In the genomic region with DNA sequence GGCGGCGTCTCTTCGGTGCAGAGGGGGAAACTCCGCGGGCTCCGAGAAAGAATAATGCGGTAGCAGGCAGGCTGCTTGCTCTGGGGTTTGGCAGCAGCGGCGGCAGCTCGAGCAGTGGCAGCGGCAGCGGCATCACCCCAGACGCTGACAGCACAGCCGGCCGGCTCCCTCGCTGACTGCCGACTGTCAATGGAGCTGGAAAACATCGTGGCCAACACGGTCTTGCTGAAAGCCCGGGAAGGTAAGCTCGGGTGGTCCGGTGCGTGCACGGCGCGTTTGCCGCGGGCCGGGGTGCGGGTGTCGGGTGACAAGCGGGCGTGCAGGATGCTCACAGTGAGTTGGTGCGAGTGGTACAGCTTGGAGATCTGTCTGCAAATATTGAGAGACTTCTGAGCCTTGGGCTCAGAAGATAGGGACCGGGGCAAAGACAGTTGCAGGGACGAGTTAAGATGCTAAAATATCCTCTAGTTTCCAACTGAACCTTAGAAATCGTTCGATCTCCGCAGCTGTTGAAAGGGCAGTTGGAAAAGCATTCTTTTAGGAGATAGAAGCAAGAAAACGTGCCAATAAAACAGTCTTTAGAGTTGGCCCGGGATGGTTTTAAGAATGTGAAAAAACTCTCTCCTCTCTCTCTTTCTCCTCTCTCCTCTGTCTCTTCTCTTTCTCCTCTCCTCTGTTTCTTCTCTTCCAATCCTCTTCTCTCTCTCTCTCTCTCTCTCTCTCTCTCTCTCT, we compare ENCODE assay signal across 8 mouse cellular contexts. TPM values are rescaled to one million over a fixed set of nuclear protein-coding genes. Genes with fewer than 3 reads are reported as not detected.
DNase-seq lines count a peak whose midpoint lies in the region; ATAC-seq and TF ChIP-seq lines count a peak whose summit lies in the region.

No protein-coding gene starts in this region.

- WGBS in lung, postnatal 0 days, result under 1% methylated on average over 41 of the region's 41 CpGs
- WGBS in bone marrow, adult 2 months, result under 1% methylated on average over 41 of the region's 41 CpGs
- WGBS in forebrain, embryonic 10.5 days, result under 1% methylated on average over 41 of the region's 41 CpGs
- WGBS in liver, embryonic 13.5 days (ENCODE audit: insufficient replicate concordance), result under 1% methylated on average over 41 of the region's 41 CpGs

- peak overlapping the region; percentile 95 for H3K27ac ChIP-seq in lung, postnatal 0 days (ENCODE audit: low read length)
- peak overlapping the region; percentile 63 for H3K27ac ChIP-seq in bone marrow, adult 2 months (ENCODE audit: control insufficient read depth, insufficient read depth, low read depth, low read length, poor library complexity)
- peak overlapping the region; percentile 99 for H3K27ac ChIP-seq in forebrain, embryonic 10.5 days
- peak overlapping the region; percentile 70 for H3K27ac ChIP-seq in liver, embryonic 13.5 days

- H3K9ac ChIP-seq in lung, postnatal 0 days (replicated peaks; ENCODE audit: low read depth), result peak overlapping the region; percentile 41; the same call in 1 of the 2 replicates
- H3K9ac ChIP-seq in liver, embryonic 13.5 days, result peak overlapping the region; percentile 99

- no peak for TF ChIP-seq EP300 in lung, postnatal 0 days (IDR thresholded peaks at IDR 0.05)

- intact Hi-C loops in heart, postnatal 36 days (cut with DNase I), result loop anchor here (1.0 to 5.0 kb wide), 2 partner anchors 56 to 107 kb away; no protein-coding TSS in a partner anchor

- H3K36me3 ChIP-seq in lung, postnatal 0 days (ENCODE audit: insufficient read depth, low read length), result no peaks in the 10 kb centered on the region
- no peaks in the 10 kb centered on the region for H3K36me3 ChIP-seq in forebrain, embryonic 10.5 days (replicated peaks)
- no peaks in the 10 kb centered on the region for H3K36me3 ChIP-seq in liver, embryonic 13.5 days

- no peak for TF ChIP-seq POLR2A in bone marrow, adult 2 months (IDR thresholded peaks at IDR 0.05; ENCODE audit: borderline replicate concordance, control insufficient read depth, low read depth, low read length)

- no peak for TF ChIP-seq CTCF in lung, postnatal 0 days (IDR thresholded peaks at IDR 0.05)
- TF ChIP-seq CTCF in bone marrow, adult 2 months (IDR thresholded peaks at IDR 0.05; ENCODE audit: control insufficient read depth, insufficient read depth, low read length), result no peak

- H3K4me1 ChIP-seq in lung, postnatal 0 days (ENCODE audit: insufficient read depth, low read depth, low read length), result peaks cover 5% of the 10 kb centered on the region; the same call in 1 of the 2 replicates
- H3K4me1 ChIP-seq in bone marrow, adult 2 months (ENCODE audit: control insufficient read depth, insufficient read depth, low read length), result no peaks in the 10 kb centered on the region
- H3K4me1 ChIP-seq in forebrain, embryonic 10.5 days, result peaks cover 30% of the 10 kb centered on the region
- peaks cover 51% of the 10 kb centered on the region for H3K4me1 ChIP-seq in liver, embryonic 13.5 days (replicated peaks)

- peak overlapping the region; percentile 66 for H3K4me3 ChIP-seq in lung, postnatal 0 days (ENCODE audit: low read depth, low read length)
- peak overlapping the region; percentile 76 for H3K4me3 ChIP-seq in bone marrow, adult 2 months (replicated peaks; ENCODE audit: control insufficient read depth, low read depth, low read length)
- H3K4me3 ChIP-seq in forebrain, embryonic 10.5 days, result peak overlapping the region; percentile 86
- H3K4me3 ChIP-seq in liver, embryonic 13.5 days (replicated peaks), result peak overlapping the region; percentile 89

- peak; percentile 13 for ATAC-seq in lung, postnatal 0 days
- ATAC-seq in liver, embryonic 13.5 days (ENCODE audit: low read depth), result peak; percentile 27

- no peaks in the 10 kb centered on the region for H3K9me3 ChIP-seq in lung, postnatal 0 days (ENCODE audit: low read length)
- no peaks in the 10 kb centered on the region for H3K9me3 ChIP-seq in forebrain, embryonic 10.5 days
- no peaks in the 10 kb centered on the region for H3K9me3 ChIP-seq in liver, embryonic 13.5 days (replicated peaks)

- no peaks in the 10 kb centered on the region for H3K27me3 ChIP-seq in lung, postnatal 0 days (replicated peaks; ENCODE audit: insufficient read depth, low read length)
- H3K27me3 ChIP-seq in forebrain, embryonic 10.5 days (ENCODE audit: poor library complexity, severe bottlenecking), result no peaks in the 10 kb centered on the region
- peaks cover 8% of the 10 kb centered on the region; the same call in 1 of the 2 replicates for H3K27me3 ChIP-seq in liver, embryonic 13.5 days

- no peak for DNase-seq in lung, postnatal 0 days (ENCODE audit: low spot score)
- DNase-seq in lung, postnatal 36 days, result no peak
- peak; percentile 78 for DNase-seq in forebrain, embryonic 10.5 days (ENCODE audit: extremely low spot score, low spot score)
- DNase-seq in heart, postnatal 36 days, result peak; percentile 58 to 77
- peak; percentile 29 for DNase-seq in liver, embryonic 13.5 days
- peak; percentile 55 for DNase-seq in ovary, postnatal 36 days (ENCODE audit: low spot score)
- no peak for DNase-seq in retina, postnatal 1 day

- peak overlapping the region; percentile 83 for H3K4me2 ChIP-seq in lung, postnatal 0 days (replicated peaks; ENCODE audit: low read depth, low read length)
- H3K4me2 ChIP-seq in liver, embryonic 13.5 days, result peak overlapping the region; percentile 99

RNA-seq across cellular contexts. Expression of gene Grk5, which starts 1.0 kb away (rescaled TPM):
- polyA plus RNA-seq in lung, postnatal 0 days (2015; fragmentation: Nextera tagmentation; extraction: Ambion mirVana), result 7.2 and 9.1 TPM in 2 replicates
- 1.8 and 7.2 TPM in 2 replicates for polyA plus RNA-seq in bone marrow, adult 2 months (2011; ENCODE audit: insufficient read depth, insufficient read length, low replicate concordance, missing spikeins)
- 1.9 and 2.0 TPM in 2 replicates for polyA plus RNA-seq in forebrain, embryonic 10.5 days (2016; fragmentation: Nextera tagmentation; extraction: Ambion mirVana)
- total RNA-seq in heart, postnatal 36 days (2021), result 10 to 100 TPM; 20.9 to 29.6 TPM
- 0.47 and 0.96 TPM in 2 replicates for polyA plus RNA-seq in liver, embryonic 13.5 days (2015; fragmentation: Nextera tagmentation; extraction: Ambion mirVana)

RNA-seq across cellular contexts. Expression of gene Prdx3, which starts 16.2 kb away (rescaled TPM):
- polyA plus RNA-seq in lung, postnatal 0 days (2015; fragmentation: Nextera tagmentation; extraction: Ambion mirVana), result 103 and 105 TPM in 2 replicates
- polyA plus RNA-seq in bone marrow, adult 2 months (2011; ENCODE audit: insufficient read depth, insufficient read length, low replicate concordance, missing spikeins), result 72.6 and 93.5 TPM in 2 replicates
- polyA plus RNA-seq in forebrain, embryonic 10.5 days (2016; fragmentation: Nextera tagmentation; extraction: Ambion mirVana), result 112 and 115 TPM in 2 replicates
- 100 to 1,000 TPM; 377 to 409 TPM for total RNA-seq in heart, postnatal 36 days (2021)
- polyA plus RNA-seq in liver, embryonic 13.5 days (2015; fragmentation: Nextera tagmentation; extraction: Ambion mirVana), result 405 and 440 TPM in 2 replicates

RNA-seq across cellular contexts. Expression of gene Sfxn4, which starts 29.3 kb away (rescaled TPM):
- polyA plus RNA-seq in lung, postnatal 0 days (2015; fragmentation: Nextera tagmentation; extraction: Ambion mirVana), result 3.7 and 4.4 TPM in 2 replicates
- polyA plus RNA-seq in bone marrow, adult 2 months (2011; ENCODE audit: insufficient read depth, insufficient read length, low replicate concordance, missing spikeins), result 6.5 and 9.7 TPM in 2 replicates
- polyA plus RNA-seq in forebrain, embryonic 10.5 days (2016; fragmentation: Nextera tagmentation; extraction: Ambion mirVana), result 10.8 and 11.5 TPM in 2 replicates
- total RNA-seq in heart, postnatal 36 days (2021), result 1 to 10 TPM; 7.2 TPM
- 1.0 and 1.2 TPM in 2 replicates for polyA plus RNA-seq in liver, embryonic 13.5 days (2015; fragmentation: Nextera tagmentation; extraction: Ambion mirVana)

Comparison
In these comparisons a context has a peak if more than half of its experiments do, and no peak if none do; other contexts are left out.
1. DNase-seq: peak in forebrain, embryonic 10.5 days (single experiment), heart, postnatal 36 days (2 of 2), liver, embryonic 13.5 days (single experiment) and ovary, postnatal 36 days (single experiment); none in lung, postnatal 0 days (single experiment), lung, postnatal 36 days (single experiment) and retina, postnatal 1 day (single experiment).
2. Peak in every context shown above with its lines, with median percentiles within 50 percentile points of each other: H3K27ac ChIP-seq and H3K4me3 ChIP-seq.